ENCODE assay signal across 9 mouse cellular contexts in the genomic region with DNA sequence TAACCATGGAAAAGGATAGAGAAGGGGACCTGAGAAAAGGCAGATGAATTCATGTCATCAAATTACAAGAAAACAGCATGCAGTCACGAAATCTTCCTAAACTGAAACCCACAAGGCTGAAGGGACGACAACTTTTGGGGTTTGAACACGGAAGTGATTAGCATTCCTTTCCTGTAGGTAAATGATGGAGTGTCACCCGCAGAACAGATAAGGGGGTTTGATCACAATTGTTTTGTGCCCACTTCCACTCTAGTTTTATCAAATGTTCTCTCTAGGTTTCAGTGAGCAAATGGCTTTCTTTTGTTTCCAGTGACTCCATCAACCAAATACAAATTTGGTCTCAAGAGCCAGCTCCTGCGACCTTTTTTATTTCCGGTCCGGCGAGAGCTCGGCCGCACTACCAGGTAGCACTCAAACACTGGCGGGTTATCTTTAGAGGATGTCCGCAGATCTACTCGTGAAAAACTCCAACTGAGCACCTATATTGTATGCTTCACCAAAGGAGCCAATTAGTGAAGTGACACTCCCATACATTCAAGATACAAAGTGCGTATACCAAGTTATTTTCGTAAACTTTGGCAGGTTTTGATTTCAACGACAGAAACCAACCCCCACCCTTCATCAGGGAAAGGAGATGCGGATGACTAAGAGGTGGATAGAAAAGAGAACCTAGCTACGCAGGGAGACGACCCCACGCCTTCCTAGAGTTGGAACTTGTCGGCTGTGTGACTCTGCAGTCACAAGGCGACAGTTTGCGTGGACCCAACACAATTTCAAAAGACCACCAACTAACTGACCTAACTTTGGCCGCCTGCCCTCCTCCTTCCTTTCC. TPM values are rescaled to one million over a fixed set of nuclear protein-coding genes. Genes with fewer than 3 reads are reported as not detected.
DNase-seq lines count a peak whose midpoint lies in the region; ATAC-seq and TF ChIP-seq lines count a peak whose summit lies in the region.
"Had no signal": no experiment of that assay in that cellular context is flagged by ENCODE, and none has a peak within 500 bp of the region (broad histone marks: within the 10 kb centered on the region; RNA-seq: fewer than 3 reads in every experiment).

No protein-coding gene starts in this region.

- no peaks in the 10 kb centered on the region for H3K27me3 ChIP-seq in C2C12 (ENCODE audit: control insufficient read depth, insufficient read depth, insufficient read length)
- no peaks in the 10 kb centered on the region for H3K27me3 ChIP-seq in embryonic facial prominence, embryonic 12.5 days
- no peaks in the 10 kb centered on the region for H3K27me3 ChIP-seq in intestine, embryonic 15.5 days (replicated peaks)
- H3K27me3 ChIP-seq: Patski had no signal

- H3K4me3 ChIP-seq in C2C12 (ENCODE audit: insufficient read depth, poor library complexity, severe bottlenecking), result peak overlapping the region; percentile 87
- peak overlapping the region; percentile 100 for H3K4me3 ChIP-seq in embryonic facial prominence, embryonic 12.5 days
- H3K4me3 ChIP-seq in intestine, embryonic 15.5 days (replicated peaks), result peak overlapping the region; percentile 68

- peaks cover 63% of the 10 kb centered on the region for H3K79me2 ChIP-seq in C2C12 (ENCODE audit: control insufficient read depth, insufficient read depth)

- peak; percentile 88 for DNase-seq in heart, adult 11 months
- DNase-seq in heart, postnatal 25 days (ENCODE audit: low spot score), result no peak
- peak; percentile 55 for DNase-seq in naive thymus-derived CD4-positive, alpha-beta T cell, adult 2 months (ENCODE audit: low read depth)
- no peak for DNase-seq in gastrocnemius, adult 8-10 months (ENCODE audit: low spot score in 2 of 2)
- no peak for DNase-seq in adrenal gland, postnatal 36 days

- no peak for TF ChIP-seq CTCF in C2C12 (IDR thresholded peaks at IDR 0.05; ENCODE audit: control insufficient read depth, insufficient read depth, insufficient read length)

- intact Hi-C loops in heart, postnatal 25 days (cut with DNase I), result no loop called here

- peaks cover 16% of the 10 kb centered on the region for H3K36me3 ChIP-seq in C2C12 (ENCODE audit: control insufficient read depth, insufficient read depth)
- H3K36me3 ChIP-seq in embryonic facial prominence, embryonic 12.5 days, result no peaks in the 10 kb centered on the region
- H3K36me3 ChIP-seq in intestine, embryonic 15.5 days, result no peaks in the 10 kb centered on the region

- H3K4me2 ChIP-seq in embryonic facial prominence, embryonic 12.5 days (replicated peaks), result peak overlapping the region; percentile 71
- peak overlapping the region; percentile 69 for H3K4me2 ChIP-seq in intestine, embryonic 15.5 days (replicated peaks)

- H3K9me3 ChIP-seq in embryonic facial prominence, embryonic 12.5 days, result no peaks in the 10 kb centered on the region
- H3K9me3 ChIP-seq in intestine, embryonic 15.5 days, result no peaks in the 10 kb centered on the region

- peak overlapping the region; percentile 67 for H3K27ac ChIP-seq in embryonic facial prominence, embryonic 12.5 days
- H3K27ac ChIP-seq in intestine, embryonic 15.5 days, result peak overlapping the region; percentile 76; the same call in 1 of the 2 replicates

- H3ac ChIP-seq in C2C12 (ENCODE audit: control insufficient read depth, insufficient read length, low read depth), result peak overlapping the region; percentile 100

- ATAC-seq in embryonic facial prominence, embryonic 12.5 days (ENCODE audit: insufficient number of reproducible peaks, insufficient read depth, low FRiP score, low TSS enrichment), result no peak
- peak; percentile 1; the same call in 1 of the 2 replicates for ATAC-seq in intestine, embryonic 15.5 days

- H3K79me3 ChIP-seq in C2C12 (ENCODE audit: low read depth), result peaks cover 56% of the 10 kb centered on the region

- H3K4me1 ChIP-seq in embryonic facial prominence, embryonic 12.5 days, result peaks cover 11% of the 10 kb centered on the region
- peaks cover 12% of the 10 kb centered on the region for H3K4me1 ChIP-seq in intestine, embryonic 15.5 days (replicated peaks)

- 6% methylated on average over 24 of the region's 24 CpGs for WGBS in embryonic facial prominence, embryonic 12.5 days
- WGBS in intestine, embryonic 15.5 days, result 3% methylated on average over 24 of the region's 24 CpGs

- peak overlapping the region; percentile 100 for H3K9ac ChIP-seq in embryonic facial prominence, embryonic 12.5 days
- peak overlapping the region; percentile 99 for H3K9ac ChIP-seq in intestine, embryonic 15.5 days

TF ChIP-seq in C2C12, 6 proteins besides CTCF, POLR2A, EP300 and RAD21:
- TF ChIP-seq MAX (IDR thresholded peaks at IDR 0.05) (no peak), FOSL1 (IDR thresholded peaks at IDR 0.05; ENCODE audit: insufficient read depth, low read length, poor library complexity, severe bottlenecking) (no peak), USF1 (IDR thresholded peaks at IDR 0.05; ENCODE audit: low read depth) (no peak)

RNA-seq across cellular contexts. Expression of gene Ube2l3, which starts 2.1 kb away (rescaled TPM):
- 100 to 1,000 TPM; 102 to 113 TPM for total RNA-seq in heart, postnatal 25 days (2021)
- 135 TPM for polyA plus RNA-seq in C2C12 (2012; fragmentation: generic; extraction: Trizol)
- polyA plus RNA-seq in embryonic facial prominence, embryonic 12.5 days (2016; fragmentation: Nextera tagmentation; extraction: Ambion mirVana), result 339 and 358 TPM in 2 replicates
- 352 and 386 TPM in 2 replicates for polyA plus RNA-seq in intestine, embryonic 15.5 days (2015; fragmentation: Nextera tagmentation; extraction: Ambion mirVana)
- total RNA-seq in gastrocnemius, adult 8-10 months (2022), result 100 to 1,000 TPM; 119 to 134 (median 127) TPM
- total RNA-seq in adrenal gland, postnatal 36 days (2021), result 100 to 1,000 TPM; 219 to 220 TPM

RNA-seq across cellular contexts. Expression of gene Rimbp3, which starts 8.1 kb away (rescaled TPM):
- total RNA-seq in heart, postnatal 25 days (2021), result under 1 TPM; 0.08 to 0.14 TPM
- polyA plus RNA-seq in C2C12 (2012; fragmentation: generic; extraction: Trizol), result 0.02 TPM
- polyA plus RNA-seq in embryonic facial prominence, embryonic 12.5 days (2016; fragmentation: Nextera tagmentation; extraction: Ambion mirVana), result 0.46 and 0.52 TPM in 2 replicates
- 0.57 and 0.67 TPM in 2 replicates for polyA plus RNA-seq in intestine, embryonic 15.5 days (2015; fragmentation: Nextera tagmentation; extraction: Ambion mirVana)
- total RNA-seq in gastrocnemius, adult 8-10 months (2022), result under 1 TPM in 2 of 4 experiments, not detected in 2; 0.05 TPM
- not detected for total RNA-seq in adrenal gland, postnatal 36 days (2021)

RNA-seq across cellular contexts. Expression of gene Hic2, which starts 33.0 kb away (rescaled TPM):
- 1 to 10 TPM; 2.0 to 2.2 TPM for total RNA-seq in heart, postnatal 25 days (2021)
- 1.1 TPM for polyA plus RNA-seq in C2C12 (2012; fragmentation: generic; extraction: Trizol)
- polyA plus RNA-seq in embryonic facial prominence, embryonic 12.5 days (2016; fragmentation: Nextera tagmentation; extraction: Ambion mirVana), result 10.6 and 12.7 TPM in 2 replicates
- 5.8 and 6.0 TPM in 2 replicates for polyA plus RNA-seq in intestine, embryonic 15.5 days (2015; fragmentation: Nextera tagmentation; extraction: Ambion mirVana)
- 1 to 10 TPM; 1.1 to 1.5 (median 1.4) TPM for total RNA-seq in gastrocnemius, adult 8-10 months (2022)
- total RNA-seq in adrenal gland, postnatal 36 days (2021), result 1 to 10 TPM; 2.9 to 3.1 TPM

RNA-seq across cellular contexts. Expression of gene Ccdc116, which starts 53.3 kb away (rescaled TPM):
- under 1 TPM in 1 of 2 experiments, not detected in 1; 0.13 TPM for total RNA-seq in heart, postnatal 25 days (2021)
- polyA plus RNA-seq in C2C12 (2012; fragmentation: generic; extraction: Trizol), result 0.18 TPM
- 0.61 and 1.1 TPM in 2 replicates for polyA plus RNA-seq in embryonic facial prominence, embryonic 12.5 days (2016; fragmentation: Nextera tagmentation; extraction: Ambion mirVana)
- 1.9 and 2.3 TPM in 2 replicates for polyA plus RNA-seq in intestine, embryonic 15.5 days (2015; fragmentation: Nextera tagmentation; extraction: Ambion mirVana)
- total RNA-seq in gastrocnemius, adult 8-10 months (2022), result under 1 TPM in 1 of 4 experiments, not detected in 3; 0.10 TPM
- under 1 TPM; 0.33 to 0.43 TPM for total RNA-seq in adrenal gland, postnatal 36 days (2021)

RNA-seq across cellular contexts. Expression of gene Ydjc, which starts 55.9 kb away (rescaled TPM):
- total RNA-seq in heart, postnatal 25 days (2021), result 1 to 10 TPM; 1.1 to 2.2 TPM
- polyA plus RNA-seq in C2C12 (2012; fragmentation: generic; extraction: Trizol), result 5.6 TPM
- 8.9 and 9.4 TPM in 2 replicates for polyA plus RNA-seq in embryonic facial prominence, embryonic 12.5 days (2016; fragmentation: Nextera tagmentation; extraction: Ambion mirVana)
- polyA plus RNA-seq in intestine, embryonic 15.5 days (2015; fragmentation: Nextera tagmentation; extraction: Ambion mirVana), result 33.5 and 35.1 TPM in 2 replicates
- under 1 TPM in 1 of 4 experiments, not detected in 3; 0.22 TPM for total RNA-seq in gastrocnemius, adult 8-10 months (2022)
- 1 to 10 TPM; 3.7 to 6.9 TPM for total RNA-seq in adrenal gland, postnatal 36 days (2021)

Comparison
In these comparisons a context has a peak if more than half of its experiments do, and no peak if none do; other contexts are left out.
1. DNase-seq: peak in heart, adult 11 months (single experiment) and naive thymus-derived CD4-positive, alpha-beta T cell, adult 2 months (single experiment); none in heart, postnatal 25 days (single experiment), gastrocnemius, adult 8-10 months (0 of 2) and adrenal gland, postnatal 36 days (0 of 2).
2. Peak in every context shown above with its lines, with median percentiles within 50 percentile points of each other: H3K4me3 ChIP-seq.